Mouse (Mus musculus) kidney, adult 2 months (tissue): ENCODE data around the gene Fam187b. TPM values are rescaled to one million over a fixed set of nuclear protein-coding genes. Genes with fewer than 3 reads are reported as not detected.

Experiments
- DNase-seq: peaks from one replicate; pipeline ENCODE4 v3.0.0; 2021
- H3K27ac ChIP-seq: fragments of 200-500 bp; 2 replicates; pipeline ENCODE4 v1.5.1; 2012; ENCODE audit warnings: low read depth, low read length, control low read depth, inconsistent platforms; ENCODE audit not compliant: insufficient read depth
- H3K27me3 ChIP-seq: fragments of 200-500 bp; replicated peaks from 2 replicates; pipeline ENCODE4 v1.6.1; 2012; ENCODE audit warnings: mild to moderate bottlenecking, moderate library complexity, low read length, inconsistent platforms; ENCODE audit not compliant: control insufficient read depth, insufficient read depth
- H3K36me3 ChIP-seq: fragments of 200-500 bp; 2 replicates; pipeline ENCODE4 v1.6.1; 2012; ENCODE audit warnings: mild to moderate bottlenecking, moderate library complexity, low read length, inconsistent platforms; ENCODE audit not compliant: control insufficient read depth, insufficient read depth
- H3K4me1 ChIP-seq: fragments of 200-500 bp; 2 replicates; pipeline ENCODE4 v1.6.1; 2011; ENCODE audit warnings: low read length; ENCODE audit not compliant: control insufficient read depth, insufficient read depth
- H3K4me3 ChIP-seq: fragments of 200-500 bp; 2 replicates; pipeline ENCODE4 v1.5.1; 2011; ENCODE audit warnings: mild to moderate bottlenecking, low read depth, low read length, control low read depth; ENCODE audit not compliant: insufficient read depth
- CTCF ChIP-seq: fragments of 200-500 bp; conservative IDR thresholded peaks from 2 replicates; pipeline ENCODE4 v1.5.1; 2011; ENCODE audit warnings: low read depth, mild to moderate bottlenecking, control low read depth, low read length, moderate library complexity, mixed read lengths; ENCODE audit not compliant: insufficient read depth, insufficient read length
- POLR2A ChIP-seq: fragments of 200-500 bp; IDR thresholded peaks from one replicate; pipeline ENCODE4 v1.6.1; 2011; ENCODE audit warnings: low read depth, low read length, control low read depth
- WGBS: fragments of 180-500 bp; shearing (Covaris S2); methylation state at CpG from one replicate; pipeline ENCODE4 v1.1.7; 2018; 5-methylcytosine and 5-hydroxymethylcytosine counted together
- polyA plus RNA-seq: library from polyadenylated mRNA; depleted of rRNA; stranded (reverse); fragments of >200 nt; gene quantifications from 2 replicates; pipeline ENCODE4 v1.2.3, GENCODE M21; 2012; rRNA removed

Gene Fam187b
- polyA plus RNA-seq, 1 experiment, result 9.1 TPM

DNA sequence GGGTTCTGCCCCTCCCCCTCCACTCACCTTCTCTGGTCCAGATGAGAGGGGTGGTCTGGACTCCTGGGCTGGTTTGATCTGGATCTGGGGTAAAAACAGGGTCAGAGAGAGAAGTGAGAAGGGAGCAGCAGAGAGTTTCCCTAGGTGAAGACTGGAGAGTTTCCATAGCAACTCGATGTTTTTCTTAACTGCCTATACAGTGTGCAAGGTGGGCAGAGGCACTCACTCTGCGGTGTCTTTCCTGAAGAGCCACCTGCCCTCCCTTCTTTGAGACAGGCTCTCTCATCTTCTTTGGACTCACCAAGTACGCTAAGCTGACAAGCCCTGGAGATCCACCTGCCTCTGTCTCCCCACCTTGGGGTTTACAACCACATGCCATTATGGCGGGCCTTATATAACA lies 65.4 kb downstream of the Fam187b start:
- no peaks in the 10 kb centered on the region for H3K27me3 ChIP-seq
- no peak for DNase-seq
- H3K36me3 ChIP-seq, result no peaks in the 10 kb centered on the region
- no peak overlapping the region for H3K27ac ChIP-seq
- no peak overlapping the region for H3K4me3 ChIP-seq
- 88% methylated on average over 4 of the region's 4 CpGs for WGBS
- TF ChIP-seq CTCF (no peak), POLR2A (no peak)
- no peaks in the 10 kb centered on the region for H3K4me1 ChIP-seq

Other genes with a start within 250 kb of the Fam187b start
- 457 and 511 TPM in 2 replicates for gene Tmem147, start 244.2 kb upstream of the Fam187b start, polyA plus RNA-seq
- gene Gapdhs, start 230.1 kb upstream of the Fam187b start, polyA plus RNA-seq, result 0.31 and 0.86 TPM in 2 replicates
- gene Sbsn, start 222.3 kb upstream of the Fam187b start, polyA plus RNA-seq, result 1.4 and 1.9 TPM in 2 replicates
- gene Dmkn, start 210.0 kb upstream of the Fam187b start, polyA plus RNA-seq, result 2.1 and 2.2 TPM in 2 replicates
- gene Krtdap, start 185.9 kb upstream of the Fam187b start, polyA plus RNA-seq, result 0.50 TPM in 1 of 2 replicates, not detected in the other
- 1.2 and 1.4 TPM in 2 replicates for gene Ffar2, start 150.0 kb upstream of the Fam187b start, polyA plus RNA-seq
- 0.07 and 0.08 TPM in 2 replicates for gene Ffar3, start 117.6 kb upstream of the Fam187b start, polyA plus RNA-seq
- 0.03 and 0.48 TPM in 2 replicates for gene Ffar1, start 112.2 kb upstream of the Fam187b start, polyA plus RNA-seq
- gene Cd22, start 93.4 kb upstream of the Fam187b start, polyA plus RNA-seq, result 0.42 and 11.2 TPM in 2 replicates
- gene Mag, start 58.9 kb upstream of the Fam187b start, polyA plus RNA-seq, result 0.71 and 0.94 TPM in 2 replicates
- gene Hamp2, start 49.1 kb upstream of the Fam187b start, polyA plus RNA-seq, result 1.1 TPM in 1 of 2 replicates, not detected in the other
- gene Hamp, start 29.8 kb upstream of the Fam187b start, polyA plus RNA-seq, result not detected in 2 replicates
- gene Usf2, start 17.0 kb upstream of the Fam187b start, polyA plus RNA-seq, result 118 and 124 TPM in 2 replicates
- 60.7 and 70.2 TPM in 2 replicates for gene Lsr, start 326 bp upstream of the Fam187b start, polyA plus RNA-seq
- 37.2 and 54.2 TPM in 2 replicates for gene Fxyd5, start 68.7 kb downstream of the Fam187b start, polyA plus RNA-seq
- gene Fxyd7, start 77.7 kb downstream of the Fam187b start, polyA plus RNA-seq, result 1.8 and 2.2 TPM in 2 replicates
- gene Fxyd1, start 83.4 kb downstream of the Fam187b start, polyA plus RNA-seq, result 107 and 119 TPM in 2 replicates
- 0.99 and 2.2 TPM in 2 replicates for gene Lgi4, start 85.6 kb downstream of the Fam187b start, polyA plus RNA-seq
- 4.8 and 5.1 TPM in 2 replicates for gene Fxyd3, start 102.9 kb downstream of the Fam187b start, polyA plus RNA-seq
- 626 and 739 TPM in 2 replicates for gene Hpn, start 141.5 kb downstream of the Fam187b start, polyA plus RNA-seq
- 25.1 and 27.9 TPM in 2 replicates for gene Scn1b, start 153.2 kb downstream of the Fam187b start, polyA plus RNA-seq
- 53.8 and 57.1 TPM in 2 replicates for gene Gramd1a, start 182.1 kb downstream of the Fam187b start, polyA plus RNA-seq